Mouse (Mus musculus) G1E (cell line): ENCODE measurements around the gene Bahcc1. TPM values are rescaled to one million over a fixed set of nuclear protein-coding genes. Genes with fewer than 3 reads are reported as not detected.

Experiments
- ATAC-seq: 2 replicates; pipeline ENCODE4 v1.8.0; 2016; ENCODE audit warnings: mild to moderate bottlenecking; ENCODE audit not compliant: insufficient number of reproducible peaks, poor library complexity, low FRiP score, severe bottlenecking; ENCODE audit errors: extremely low read depth
- DNase-seq: peaks from one replicate; pipeline ENCODE4 v3.0.0; 2012; ENCODE audit warnings: low spot score
- H3K27me3 ChIP-seq: 2 replicates; pipeline ENCODE4 v1.6.1; 2012; ENCODE audit warnings: mild to moderate bottlenecking, low read length, inconsistent platforms; ENCODE audit not compliant: insufficient read depth
- H3K36me3 ChIP-seq: replicated peaks from 2 replicates; pipeline ENCODE3; 2012; ENCODE audit warnings: mild to moderate bottlenecking, inconsistent platforms
- H3K4me1 ChIP-seq: 2 replicates; pipeline ENCODE4 v1.6.1; 2012; ENCODE audit warnings: low read depth, low read length, inconsistent platforms, mixed read lengths; ENCODE audit not compliant: insufficient read depth
- H3K4me3 ChIP-seq: 2 replicates; pipeline ENCODE4 v1.5.1; 2012; ENCODE audit warnings: low read depth, mild to moderate bottlenecking, inconsistent platforms, low read length, moderate library complexity, mixed read lengths
- H3K9me3 ChIP-seq: replicated peaks from 2 replicates; pipeline ENCODE4 v1.6.1; 2012; ENCODE audit warnings: inconsistent platforms
- CTCF ChIP-seq: IDR thresholded peaks from 2 replicates; pipeline ENCODE4 v1.5.1; 2012; ENCODE audit warnings: low read depth, low read length, inconsistent platforms, mixed read lengths
- GATA1 ChIP-seq: IDR thresholded peaks from 2 replicates; pipeline ENCODE4 v1.6.1; 2012; ENCODE audit warnings: borderline replicate concordance, low read length, inconsistent platforms, mixed read lengths
- GATA2 ChIP-seq: IDR thresholded peaks from 2 replicates; pipeline ENCODE4 v1.6.1; 2012; ENCODE audit warnings: low read depth, low read length, inconsistent platforms, borderline replicate concordance
- POLR2AphosphoS5 ChIP-seq: IDR thresholded peaks from 2 replicates; pipeline ENCODE4 v1.6.1; 2012; ENCODE audit warnings: low read depth, low read length, inconsistent platforms; ENCODE audit not compliant: insufficient replicate concordance
- TAL1 ChIP-seq: conservative IDR thresholded peaks from 2 replicates; pipeline ENCODE4 v1.6.1; 2012; ENCODE audit warnings: low read depth, low read length, inconsistent platforms, mixed read lengths
- polyA plus RNA-seq: library from polyadenylated mRNA; stranded (reverse); fragments of >175 nt; gene quantifications from 2 replicates; pipeline ENCODE4 v1.2.3, GENCODE M21; 2012
- total RNA-seq, 2 experiments: library from RNA; stranded (forward) in 1 of 2; stranded (reverse) in 1 of 2; fragments of 200-1000 nt in 1 of 2; fragments of >200 nt in 1 of 2; fragmentation: Nextera tagmentation in 1 of 2; gene quantifications; 2 replicates each; pipeline ENCODE4 v1.2.3; 2014 to 2017

The Bahcc1 gene
- total RNA-seq (2014; fragmentation: Nextera tagmentation) = 0.10 TPM in 1 of 2 replicates, not detected in the other
- 0.05 and 0.12 TPM in 2 replicates for total RNA-seq (2017)
- 0.42 and 0.50 TPM in 2 replicates for polyA plus RNA-seq

GRCm38 (mm10) chr11:120232230-120233097 lies at the start of gene Bahcc1:
Gene Bahcc1, plus strand, starts transcription at chr11:120232947.
- peaks cover 28% of the 10 kb centered on the region for H3K4me1 ChIP-seq
- H3K9me3 ChIP-seq = peaks cover 48% of the 10 kb centered on the region
- peaks cover 75% of the 10 kb centered on the region for H3K27me3 ChIP-seq
- no peaks in the 10 kb centered on the region for H3K36me3 ChIP-seq
- DNase-seq (peak; percentile 84), ATAC-seq (peak; percentile 83)
- peak within 1 kb of the TSS; percentile 58; the same call in 1 of the 2 replicates for H3K4me3 ChIP-seq
- TF ChIP-seq GATA2 (no peak), CTCF (no peak)

GRCm38 (mm10) chr11:120183180-120183579 lies 49.6 kb upstream of the Bahcc1 start:
- peaks cover 75% of the 10 kb centered on the region for H3K27me3 ChIP-seq
- ATAC-seq (no peak), DNase-seq (no peak)
- no peaks in the 10 kb centered on the region for H3K4me1 ChIP-seq
- H3K9me3 ChIP-seq = peaks cover 22% of the 10 kb centered on the region
- H3K36me3 ChIP-seq = no peaks in the 10 kb centered on the region
- no peak overlapping the region for H3K4me3 ChIP-seq
- TF ChIP-seq POLR2AphosphoS5 (no peak), GATA2 (no peak), TAL1 (no peak), GATA1 (no peak), CTCF (no peak)

DNA sequence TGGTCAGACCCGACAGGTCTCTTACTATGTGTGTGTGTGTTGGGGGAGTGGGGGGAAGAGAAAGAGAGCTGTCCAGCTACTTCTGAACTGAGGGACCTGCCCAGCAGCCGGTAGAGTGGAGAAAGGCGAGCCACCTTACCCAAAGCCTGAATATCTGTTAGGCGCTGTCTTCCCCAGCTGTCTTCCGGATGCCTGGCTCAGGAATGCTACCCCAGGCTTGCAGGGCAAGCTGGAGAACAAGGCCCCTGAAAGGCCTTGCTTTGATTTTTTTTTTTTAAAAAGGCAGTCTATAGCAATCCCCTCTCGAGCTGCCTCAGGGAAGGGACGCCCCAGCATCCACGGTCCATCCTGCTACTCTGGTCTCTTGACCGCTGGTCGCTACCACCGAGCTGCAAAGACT lies 49.0 kb upstream of the Bahcc1 start:
- Histone ChIP-seq H3K27me3 (peaks cover 74% of the 10 kb centered on the region), H3K36me3 (no peaks in the 10 kb centered on the region)

GRCm38 (mm10) chr11:120184371-120185315 lies 48.1 kb upstream of the Bahcc1 start:
- Histone ChIP-seq H3K9me3 (peaks cover 25% of the 10 kb centered on the region), H3K4me3 (no peak overlapping the region), H3K4me1 (peaks cover 9% of the 10 kb centered on the region), H3K27me3 (peaks cover 76% of the 10 kb centered on the region), H3K36me3 (no peaks in the 10 kb centered on the region)
- TF ChIP-seq POLR2AphosphoS5 (no peak), CTCF (no peak), GATA2 (no peak), GATA1 (no peak), TAL1 (no peak)
- ATAC-seq (no peak), DNase-seq (no peak)

More for the DNA sequence above, 49.0 kb upstream of the Bahcc1 start:
- H3K4me3 ChIP-seq = no peak overlapping the region
- DNase-seq (no peak), ATAC-seq (no peak)
- H3K9me3 ChIP-seq = peaks cover 25% of the 10 kb centered on the region
- no peaks in the 10 kb centered on the region; the same call in 1 of the 2 replicates for H3K4me1 ChIP-seq
- no peak for TF ChIP-seq TAL1
- no peak for TF ChIP-seq POLR2AphosphoS5
- no peak for TF ChIP-seq GATA1

DNA sequence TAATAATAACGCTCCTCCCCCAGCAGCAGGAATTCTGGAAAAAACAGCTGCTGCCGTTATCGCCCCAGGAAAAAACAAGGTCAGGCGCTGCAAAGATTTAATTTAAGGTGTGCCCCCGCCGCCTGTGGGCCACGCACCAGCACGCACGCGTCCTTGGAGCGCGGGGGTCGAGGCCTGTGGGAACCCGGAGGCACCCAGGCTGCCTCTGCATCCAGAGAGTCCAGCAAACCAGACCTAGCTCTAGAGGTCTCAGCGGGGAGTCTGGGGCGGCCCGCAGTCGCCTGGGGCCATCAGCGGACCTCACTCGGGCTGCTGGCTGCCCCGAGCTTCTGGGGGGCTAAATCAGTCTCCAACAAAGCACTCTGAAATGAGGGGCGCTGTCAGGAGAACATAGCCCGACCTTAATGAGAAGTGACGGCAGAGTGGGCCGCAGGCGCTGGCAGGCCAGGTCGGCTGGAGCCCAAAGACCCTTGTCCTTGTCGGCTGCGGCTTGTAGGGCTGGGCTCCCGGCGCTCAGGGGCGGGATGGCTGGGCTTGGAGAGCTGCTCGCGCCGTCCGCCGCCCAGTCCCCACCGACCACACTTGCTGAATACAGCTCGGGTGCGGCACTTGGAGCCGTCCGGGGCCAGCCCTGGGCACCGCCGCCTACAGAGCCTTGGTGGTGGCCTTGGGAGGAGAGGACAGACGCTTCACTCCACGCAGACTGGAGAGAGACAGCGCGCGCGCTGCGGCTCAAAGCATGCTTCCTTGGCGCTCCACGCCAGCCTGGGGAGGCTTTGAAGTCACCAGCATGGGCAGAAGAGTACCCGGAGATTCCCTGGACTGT lies 47.2 kb upstream of the Bahcc1 start:
- Histone ChIP-seq H3K27me3 (peaks cover 72% of the 10 kb centered on the region), H3K9me3 (peaks cover 25% of the 10 kb centered on the region), H3K36me3 (no peaks in the 10 kb centered on the region), H3K4me1 (peaks cover 16% of the 10 kb centered on the region), H3K4me3 (no peak overlapping the region)
- DNase-seq (no peak), ATAC-seq (no peak)
- TF ChIP-seq CTCF (no peak), GATA1 (no peak), POLR2AphosphoS5 (no peak), GATA2 (no peak), TAL1 (no peak)
